Mouse (Mus musculus) kidney, adult 2 months (tissue): ENCODE measurements around the gene Ahdc1. TPM values are rescaled to one million over a fixed set of nuclear protein-coding genes. Genes with fewer than 3 reads are reported as not detected.

ENCODE experiments used
- DNase-seq: peaks from one replicate; pipeline ENCODE4 v3.0.0; 2021
- H3K27ac ChIP-seq: fragments of 200-500 bp; 2 replicates; pipeline ENCODE4 v1.5.1; 2012; ENCODE audit warnings: low read depth, low read length, control low read depth, inconsistent platforms; ENCODE audit not compliant: insufficient read depth
- H3K27me3 ChIP-seq: fragments of 200-500 bp; replicated peaks from 2 replicates; pipeline ENCODE4 v1.6.1; 2012; ENCODE audit warnings: mild to moderate bottlenecking, moderate library complexity, low read length, inconsistent platforms; ENCODE audit not compliant: control insufficient read depth, insufficient read depth
- H3K36me3 ChIP-seq: fragments of 200-500 bp; 2 replicates; pipeline ENCODE4 v1.6.1; 2012; ENCODE audit warnings: mild to moderate bottlenecking, moderate library complexity, low read length, inconsistent platforms; ENCODE audit not compliant: control insufficient read depth, insufficient read depth
- H3K4me1 ChIP-seq: fragments of 200-500 bp; 2 replicates; pipeline ENCODE4 v1.6.1; 2011; ENCODE audit warnings: low read length; ENCODE audit not compliant: control insufficient read depth, insufficient read depth
- H3K4me3 ChIP-seq: fragments of 200-500 bp; 2 replicates; pipeline ENCODE4 v1.5.1; 2011; ENCODE audit warnings: mild to moderate bottlenecking, low read depth, low read length, control low read depth; ENCODE audit not compliant: insufficient read depth
- CTCF ChIP-seq: fragments of 200-500 bp; conservative IDR thresholded peaks from 2 replicates; pipeline ENCODE4 v1.5.1; 2011; ENCODE audit warnings: low read depth, mild to moderate bottlenecking, control low read depth, low read length, moderate library complexity, mixed read lengths; ENCODE audit not compliant: insufficient read depth, insufficient read length
- POLR2A ChIP-seq: fragments of 200-500 bp; IDR thresholded peaks from one replicate; pipeline ENCODE4 v1.6.1; 2011; ENCODE audit warnings: low read depth, low read length, control low read depth
- WGBS: fragments of 180-500 bp; shearing (Covaris S2); methylation state at CpG from one replicate; pipeline ENCODE4 v1.1.7; 2018; 5-methylcytosine and 5-hydroxymethylcytosine counted together
- polyA plus RNA-seq: library from polyadenylated mRNA; depleted of rRNA; stranded (reverse); fragments of >200 nt; gene quantifications from 2 replicates; pipeline ENCODE4 v1.2.3, GENCODE M21; 2012

Gene Ahdc1
- polyA plus RNA-seq, 1 experiment = 22.2 TPM

- Histone ChIP-seq H3K27me3 (no peaks in the 10 kb centered on the region), H3K36me3 (no peaks in the 10 kb centered on the region), H3K27ac (peak overlapping the region; percentile 92), H3K4me3 (peak overlapping the region; percentile 34), H3K4me1 (peaks cover 26% of the 10 kb centered on the region)
- WGBS = 10% methylated on average over 3 of the region's 3 CpGs
- peak; percentile 97 for DNase-seq
- TF ChIP-seq CTCF = no peak
- TF ChIP-seq POLR2A = no peak
These were observed 73.2 kb downstream of the Ahdc1 start for GRCm38 (mm10) chr4:133083991-133084861.

GRCm38 (mm10) chr4:133085011-133085782, 74.1 kb downstream of the Ahdc1 start:
- peak; percentile 78 for DNase-seq
- Histone ChIP-seq H3K27ac (peak overlapping the region; percentile 92), H3K36me3 (no peaks in the 10 kb centered on the region), H3K4me3 (peak overlapping the region; percentile 34), H3K4me1 (peaks cover 30% of the 10 kb centered on the region), H3K27me3 (no peaks in the 10 kb centered on the region)
- WGBS = 3% methylated on average over 53 of the region's 53 CpGs
- TF ChIP-seq POLR2A (peak; percentile 3), CTCF (no peak)

DNA sequence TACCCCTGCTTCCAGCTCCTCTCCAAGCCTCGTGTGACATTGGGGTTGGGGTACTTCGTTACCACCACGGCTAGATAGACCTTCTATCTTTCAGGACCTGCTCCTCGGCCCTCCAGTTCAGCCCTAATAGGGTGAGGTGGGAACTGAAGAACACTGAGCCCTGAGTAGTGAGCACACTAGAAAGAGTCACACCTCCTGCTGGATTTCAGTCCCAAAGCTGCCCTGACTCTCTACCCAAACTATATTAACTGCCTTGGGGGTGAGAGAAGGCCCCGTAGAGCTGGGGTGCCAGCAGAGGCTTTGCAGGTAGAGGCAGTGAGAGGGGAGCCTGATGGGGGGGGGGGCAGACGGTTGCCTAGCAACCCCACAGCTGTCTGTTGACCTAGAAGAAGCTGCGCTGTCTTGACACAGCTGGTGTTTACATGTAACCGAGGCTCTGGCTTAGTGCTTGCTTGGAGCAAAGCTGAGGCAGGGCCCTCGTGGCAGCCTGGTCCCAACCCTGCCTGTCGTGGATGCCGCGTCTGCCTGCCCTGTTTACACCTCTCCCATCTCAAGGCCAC, 74.8 kb downstream of the Ahdc1 start:
- no peaks in the 10 kb centered on the region for H3K36me3 ChIP-seq
- no peak for DNase-seq
- TF ChIP-seq POLR2A (peak; percentile 0), CTCF (no peak)
- H3K27me3 ChIP-seq = no peaks in the 10 kb centered on the region
- WGBS = 44% methylated on average over 12 of the region's 12 CpGs
- no peak overlapping the region for H3K4me3 ChIP-seq
- H3K27ac ChIP-seq = peak overlapping the region; percentile 81
- peaks cover 35% of the 10 kb centered on the region for H3K4me1 ChIP-seq

DNA sequence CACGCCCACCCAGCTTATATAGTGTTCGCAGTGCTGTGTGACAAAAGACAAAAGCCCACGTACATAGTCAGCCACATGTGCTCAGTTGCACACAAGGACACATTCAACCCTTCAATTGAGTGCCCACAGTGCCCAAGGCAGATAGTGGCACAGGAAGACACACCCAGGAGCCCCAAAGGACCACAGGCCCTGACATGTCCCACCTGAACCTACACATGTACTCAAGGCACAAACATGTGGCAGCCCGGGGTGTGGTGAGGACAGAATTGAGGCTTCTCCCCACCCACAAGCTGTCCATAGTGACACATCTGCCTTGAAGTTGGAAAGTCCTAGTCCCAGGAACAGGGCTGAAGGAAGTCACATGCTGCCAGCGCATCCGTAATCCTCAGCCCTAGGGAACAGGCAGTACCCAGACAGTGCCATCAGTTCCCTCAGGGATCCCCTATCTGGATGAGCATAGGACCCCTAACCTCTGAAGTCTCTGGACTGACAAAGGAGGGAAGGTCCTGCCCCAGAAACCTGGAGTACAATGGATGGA, 76.2 kb downstream of the Ahdc1 start:
- no peaks in the 10 kb centered on the region for H3K27me3 ChIP-seq
- no peak overlapping the region for H3K4me3 ChIP-seq
- 78% methylated on average over 6 of the region's 6 CpGs for WGBS
- no peaks in the 10 kb centered on the region for H3K36me3 ChIP-seq
- peak overlapping the region; percentile 12; the same call in 1 of the 2 replicates for H3K27ac ChIP-seq
- DNase-seq = no peak
- H3K4me1 ChIP-seq = peaks cover 37% of the 10 kb centered on the region
- TF ChIP-seq CTCF = no peak
- no peak for TF ChIP-seq POLR2A

DNA sequence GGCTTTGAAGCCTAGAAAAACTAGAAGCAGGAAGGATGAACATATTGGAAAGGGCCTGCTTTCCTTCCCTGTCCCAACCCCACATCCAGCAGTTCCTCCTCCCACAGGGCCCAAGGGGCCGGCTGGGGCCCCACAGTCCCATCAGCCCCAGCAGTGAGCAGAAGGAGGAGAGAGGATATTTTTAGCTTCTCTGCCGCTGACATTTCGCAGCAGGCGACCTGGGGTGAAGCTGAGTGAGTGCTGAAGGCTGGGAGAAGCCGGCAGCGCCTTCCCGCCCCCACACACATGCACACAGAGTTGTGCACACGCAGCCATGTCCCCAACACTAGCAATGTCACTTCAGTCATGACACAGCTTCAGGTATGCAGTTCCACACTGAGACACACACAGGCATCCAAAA, 76.8 kb downstream of the Ahdc1 start:
- DNase-seq = peak; percentile 53
- H3K4me3 ChIP-seq = no peak overlapping the region
- TF ChIP-seq POLR2A (no peak), CTCF (no peak)
- peaks cover 41% of the 10 kb centered on the region for H3K4me1 ChIP-seq
- WGBS = 21% methylated on average over 8 of the region's 8 CpGs
- peak overlapping the region; percentile 12; the same call in 1 of the 2 replicates for H3K27ac ChIP-seq
- H3K36me3 ChIP-seq = no peaks in the 10 kb centered on the region
- no peaks in the 10 kb centered on the region for H3K27me3 ChIP-seq

- Histone ChIP-seq H3K27me3 (no peaks in the 10 kb centered on the region), H3K27ac (no peak overlapping the region), H3K4me3 (no peak overlapping the region), H3K4me1 (peaks cover 49% of the 10 kb centered on the region), H3K36me3 (no peaks in the 10 kb centered on the region)
- TF ChIP-seq POLR2A (no peak), CTCF (no peak)
- DNase-seq = no peak
- 51% methylated on average over 9 of the region's 9 CpGs for WGBS
These were observed 78.3 kb downstream of the Ahdc1 start for GRCm38 (mm10) chr4:133089319-133089718.
